11 mouse cellular contexts compared by ENCODE assay signal in the genomic region with DNA sequence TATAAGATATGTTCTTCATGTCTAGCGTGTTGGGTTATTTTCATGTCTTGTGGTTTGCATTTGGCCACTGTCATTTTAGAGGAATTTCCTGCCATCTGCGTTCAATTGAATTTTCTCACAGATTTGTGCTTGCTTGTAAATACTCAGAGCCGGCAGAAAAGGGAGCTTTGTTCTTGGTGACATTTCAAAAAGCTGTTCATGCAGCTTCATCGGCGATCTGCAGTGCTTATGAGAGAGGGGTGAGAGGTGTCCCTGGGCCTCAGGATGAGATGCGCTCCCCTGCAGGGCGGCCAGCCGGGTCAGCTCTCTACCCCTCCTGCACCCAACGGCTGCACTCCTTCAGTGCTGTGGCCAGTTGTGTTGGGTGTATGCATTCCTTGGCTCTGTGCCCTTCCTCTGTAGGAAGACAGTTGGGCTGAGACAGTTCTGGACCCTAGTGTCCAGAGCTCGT.
DNase-seq lines count a peak whose midpoint lies in the region; ATAC-seq lines count a peak whose summit lies in the region.
"Had no signal": no experiment of that assay in that cellular context is flagged by ENCODE, and none has a peak within 500 bp of the region (broad histone marks: within the 10 kb centered on the region; RNA-seq: fewer than 3 reads in every experiment).

No protein-coding gene starts in this region.

- H3K4me3 ChIP-seq in kidney, embryonic 15.5 days (replicated peaks): no peak overlapping the region
- H3K4me3 ChIP-seq in neural tube, embryonic 15.5 days (replicated peaks): no peak overlapping the region
- H3K4me3 ChIP-seq: liver, embryonic 13.5 days had no signal

- no peaks in the 10 kb centered on the region for H3K9me3 ChIP-seq in kidney, embryonic 15.5 days (replicated peaks)
- H3K9me3 ChIP-seq in neural tube, embryonic 15.5 days (replicated peaks): no peaks in the 10 kb centered on the region
- H3K9me3 ChIP-seq: liver, embryonic 13.5 days had no signal

- H3K4me2 ChIP-seq in kidney, embryonic 15.5 days: no peak overlapping the region
- no peak overlapping the region for H3K4me2 ChIP-seq in neural tube, embryonic 15.5 days
- H3K4me2 ChIP-seq: liver, embryonic 13.5 days had no signal

- DNase-seq in kidney, adult 11 months: no peak
- DNase-seq in neural tube, embryonic 10.5 days (ENCODE audit: extremely low spot score, low spot score): no peak
- peak; percentile 34 to 42 for DNase-seq in layer of hippocampus, adult 8-10 months (ENCODE audit: low spot score in 2 of 2)
- no peak for DNase-seq in thymus, postnatal 36 days
- DNase-seq: adrenal gland, postnatal 10 days; cerebellum, postnatal 14 days; heart, postnatal 36 days; liver, embryonic 13.5 days had no signal

- no peak overlapping the region for H3K9ac ChIP-seq in kidney, embryonic 15.5 days
- H3K9ac ChIP-seq in neural tube, embryonic 15.5 days (replicated peaks): no peak overlapping the region
- H3K9ac ChIP-seq: liver, embryonic 13.5 days had no signal

- no peak for ATAC-seq in kidney, embryonic 15.5 days (replicated peaks; ENCODE audit: low FRiP score)
- ATAC-seq in neural tube, embryonic 15.5 days (ENCODE audit: low FRiP score): no peak
- no peak; the same call in 1 of the 2 replicates for ATAC-seq in frontal cortex, adult (ENCODE audit: low TSS enrichment)

- WGBS in kidney, embryonic 15.5 days: 61% methylated on average over 10 of the region's 10 CpGs
- 58% methylated on average over 10 of the region's 10 CpGs for WGBS in neural tube, embryonic 15.5 days

- peaks cover 11% of the 10 kb centered on the region for H3K4me1 ChIP-seq in kidney, embryonic 15.5 days
- peaks cover 6% of the 10 kb centered on the region for H3K4me1 ChIP-seq in neural tube, embryonic 15.5 days
- H3K4me1 ChIP-seq: liver, embryonic 13.5 days had no signal

- no peaks in the 10 kb centered on the region for H3K27me3 ChIP-seq in kidney, embryonic 15.5 days
- no peaks in the 10 kb centered on the region for H3K27me3 ChIP-seq in neural tube, embryonic 15.5 days (replicated peaks)
- H3K27me3 ChIP-seq: liver, embryonic 13.5 days had no signal

- H3K27ac ChIP-seq in kidney, embryonic 15.5 days: peak overlapping the region; percentile 45; the same call in 1 of the 2 replicates
- H3K27ac ChIP-seq in neural tube, embryonic 15.5 days (replicated peaks): peak overlapping the region; percentile 30; the same call in 1 of the 2 replicates
- H3K27ac ChIP-seq: liver, embryonic 13.5 days had no signal

- H3K36me3 ChIP-seq in kidney, embryonic 15.5 days: no peaks in the 10 kb centered on the region
- H3K36me3 ChIP-seq in neural tube, embryonic 15.5 days: no peaks in the 10 kb centered on the region
- H3K36me3 ChIP-seq: liver, embryonic 13.5 days had no signal

Comparison
In these comparisons a context has a peak if more than half of its experiments do, and no peak if none do; other contexts are left out.
1. DNase-seq: peak in layer of hippocampus, adult 8-10 months (2 of 2); none in kidney, adult 11 months (single experiment), neural tube, embryonic 10.5 days (single experiment) and thymus, postnatal 36 days (0 of 2).